Mouse (Mus musculus) WW6 (cell line): ENCODE data around the gene Hist3h2a.

ENCODE experiments used
- DNase-seq: peaks from one replicate; pipeline ENCODE4 v3.0.0-alpha.2; 2013; ENCODE audit warnings: low read depth, low spot score

Hist3h2a gene

DNA sequence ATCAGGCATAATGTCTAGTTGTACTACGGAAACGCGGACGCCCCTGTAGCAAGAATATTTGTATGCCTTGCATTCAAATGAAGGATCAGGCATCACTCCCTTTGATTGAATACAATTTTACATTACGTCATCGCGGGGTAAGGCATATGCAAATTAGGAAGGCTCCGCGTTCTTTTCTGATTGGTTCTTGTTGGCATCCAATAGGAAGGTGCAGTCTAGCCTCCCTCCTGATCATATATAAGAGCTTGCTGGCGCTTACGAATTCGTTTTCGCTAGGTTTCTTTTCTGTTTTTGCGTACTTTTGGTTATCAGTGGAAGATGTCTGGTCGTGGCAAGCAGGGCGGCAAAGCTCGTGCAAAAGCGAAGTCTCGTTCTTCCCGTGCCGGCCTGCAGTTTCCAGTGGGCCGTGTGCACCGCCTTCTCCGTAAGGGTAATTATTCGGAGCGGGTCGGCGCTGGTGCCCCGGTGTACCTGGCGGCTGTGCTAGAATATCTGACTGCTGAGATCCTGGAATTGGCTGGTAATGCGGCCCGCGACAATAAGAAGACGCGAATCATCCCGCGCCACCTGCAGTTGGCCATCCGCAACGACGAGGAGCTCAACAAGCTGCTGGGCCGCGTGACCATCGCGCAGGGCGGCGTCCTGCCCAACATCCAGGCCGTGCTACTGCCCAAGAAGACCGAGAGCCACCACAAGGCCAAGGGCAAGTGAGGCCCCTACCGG, at the start of gene Hist3h2a, which contains the start of gene Trim17:
Gene Hist3h2a (plus strand): TSS at position 266 of the 723 bp plus-strand sequence.
Gene Trim17 (plus strand): TSS at position 266 of the 723 bp plus-strand sequence.
- DNase-seq: peak; percentile 84

DNA sequence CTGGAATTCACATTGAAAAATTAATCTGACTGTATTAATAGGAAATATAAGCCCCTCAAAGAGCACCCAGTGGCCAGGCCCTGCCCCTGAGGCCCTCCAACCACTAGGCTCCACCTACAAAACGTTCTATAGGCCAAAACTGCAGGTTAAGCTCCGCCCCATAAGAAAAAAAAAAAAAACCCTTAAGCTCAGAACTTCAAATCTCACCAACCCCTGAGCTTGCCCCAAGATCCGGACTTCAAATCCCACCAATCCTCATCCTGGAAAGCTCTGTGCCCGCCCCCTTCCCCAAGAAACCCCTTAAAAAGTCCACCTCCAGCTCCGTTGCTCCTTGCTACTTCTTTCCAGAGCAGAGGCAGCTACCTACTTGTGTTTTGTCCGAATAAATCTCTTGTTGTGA, 49.6 kb upstream of the Hist3h2a start:
- no peak for DNase-seq

DNA sequence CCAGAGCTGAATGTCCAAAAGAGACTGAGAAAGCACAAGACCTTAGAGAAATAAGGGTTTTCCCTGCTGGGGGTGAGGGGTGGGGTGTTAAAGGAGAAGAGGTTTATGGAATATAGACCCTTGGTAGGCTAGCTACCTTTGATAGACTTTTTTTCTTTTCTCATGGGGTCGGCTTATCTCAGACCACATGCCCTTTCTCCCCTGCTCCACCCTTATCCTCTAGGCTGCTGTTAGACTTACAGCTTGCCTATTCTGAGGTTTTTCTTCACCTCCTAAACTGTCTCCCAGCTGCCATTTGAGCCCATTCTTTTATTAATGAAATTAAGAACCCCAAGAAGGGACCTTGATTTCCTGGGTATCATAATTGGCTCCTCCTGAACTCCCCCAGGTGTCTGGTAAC, 40.7 kb upstream of the Hist3h2a start:
- no peak for DNase-seq

DNA sequence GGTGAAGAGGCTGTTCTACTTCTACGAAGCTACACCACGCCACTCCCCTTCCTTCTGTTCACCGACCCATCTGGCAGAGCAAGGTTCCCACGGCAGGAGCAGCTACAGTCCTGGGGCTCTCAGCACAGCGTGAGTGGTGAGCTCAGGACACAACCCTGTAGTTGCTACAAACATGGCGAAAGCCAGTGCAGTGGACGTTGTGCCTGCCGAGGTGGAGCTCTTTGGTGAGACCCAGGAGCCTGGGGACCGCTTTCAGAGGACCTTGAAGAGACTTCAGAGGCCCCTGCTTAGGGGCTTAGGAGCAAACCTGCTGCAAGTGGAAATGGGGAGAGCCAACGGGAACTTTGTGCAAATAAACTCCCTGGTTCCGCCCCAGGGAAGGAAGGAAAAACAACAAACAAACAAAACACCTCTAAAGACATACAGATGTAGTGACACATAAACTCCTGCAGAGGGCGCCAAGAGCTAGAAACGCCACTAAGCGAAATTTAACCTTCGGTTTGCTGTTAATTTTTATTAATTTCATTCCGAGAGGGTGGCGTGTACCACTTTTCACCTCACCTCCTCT, 39.9 kb upstream of the Hist3h2a start:
- no peak for DNase-seq

DNA sequence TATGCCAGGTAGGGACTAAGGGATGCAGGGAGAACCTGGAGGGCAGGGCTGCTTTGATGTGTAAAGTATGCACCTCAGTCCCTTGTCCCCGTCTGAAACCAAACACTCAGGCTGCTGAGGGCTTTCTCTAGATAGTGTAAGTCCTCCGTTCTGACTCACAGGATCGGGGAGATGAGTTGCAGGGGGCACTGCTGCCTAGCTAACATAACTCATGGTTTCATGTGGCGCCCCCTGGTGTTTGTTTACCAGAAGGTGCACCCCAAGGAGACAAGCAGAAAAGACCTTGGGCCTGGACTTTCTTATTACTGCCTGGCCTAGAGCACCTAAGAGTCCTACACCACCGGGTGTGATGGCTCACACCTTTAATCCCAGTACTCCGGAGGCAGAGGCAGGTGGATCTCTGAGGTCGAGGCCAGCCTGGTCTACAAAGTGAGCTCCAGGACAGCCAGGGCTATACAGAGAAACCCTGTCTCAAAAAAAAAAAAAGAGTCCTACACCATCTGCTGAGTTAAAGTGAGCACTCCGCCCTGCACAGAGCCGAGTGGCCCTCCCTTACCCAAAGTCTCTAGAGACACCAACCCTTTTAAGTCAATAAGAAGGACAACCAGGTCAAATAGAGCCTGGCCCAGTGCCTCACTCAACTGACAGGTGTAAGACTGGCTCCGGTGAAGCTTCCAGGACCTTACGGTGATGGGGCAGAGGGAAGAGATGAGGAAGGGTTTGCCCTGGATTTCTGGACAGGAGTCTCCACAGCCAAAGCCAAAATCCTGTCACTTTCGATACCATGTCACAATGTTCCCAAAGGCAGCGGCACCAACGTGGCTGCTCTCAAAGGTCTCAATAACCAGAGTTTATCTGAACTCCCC, 37.4 kb upstream of the Hist3h2a start:
- DNase-seq: no peak

DNA sequence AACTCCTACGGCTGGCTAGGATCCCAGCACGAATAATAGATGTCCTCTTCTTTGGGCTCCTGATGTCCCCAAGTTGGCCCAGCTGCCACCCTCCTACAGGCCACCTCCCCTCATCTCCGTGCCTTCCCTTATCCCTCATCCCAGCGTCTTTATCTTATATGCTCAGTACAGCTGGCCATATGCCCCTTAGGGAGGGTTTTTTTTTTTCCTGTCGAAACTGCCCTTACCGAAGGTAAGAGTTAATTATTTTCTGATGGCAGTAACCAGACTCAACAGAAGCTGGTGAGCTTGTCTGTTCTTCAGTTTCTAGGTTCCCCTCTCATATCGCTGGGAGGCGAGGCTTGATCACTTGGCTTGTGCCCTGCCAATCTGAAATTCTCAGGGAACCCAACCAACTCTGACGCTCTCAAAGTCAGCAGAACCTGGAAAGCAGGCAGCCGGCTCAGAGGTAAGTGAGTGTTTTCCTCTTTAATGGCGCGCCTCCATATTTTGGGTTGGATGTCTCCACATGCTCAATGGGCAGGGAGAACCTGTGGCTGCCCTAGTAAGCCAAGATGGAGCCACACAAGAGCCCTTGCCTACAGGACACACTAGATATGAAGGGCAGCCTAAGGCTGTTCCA, 36.6 kb upstream of the Hist3h2a start, which contains the start of gene Btnl10:
Gene Btnl10 (plus strand): TSS at position 164 of the 622 bp plus-strand sequence.
- no peak for DNase-seq

DNA sequence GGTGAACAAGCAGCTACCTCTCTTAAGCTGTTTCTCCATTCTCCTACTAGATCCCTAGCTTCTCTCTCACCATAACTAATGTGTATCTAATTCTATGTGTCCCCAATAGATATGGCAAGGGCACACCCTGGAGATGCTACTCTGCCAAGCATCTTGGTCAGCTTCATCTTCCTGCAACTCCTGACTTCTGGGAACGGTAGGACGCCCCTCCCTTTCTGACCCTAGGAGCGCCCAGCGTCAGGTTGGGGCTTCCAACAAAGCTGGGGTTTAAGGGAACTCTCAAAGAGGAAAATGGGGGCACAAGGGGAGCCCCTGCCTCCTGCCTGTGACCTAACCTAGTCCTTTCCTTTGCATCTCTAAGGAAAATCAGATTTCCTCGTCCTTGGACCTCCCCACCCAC, 35.7 kb upstream of the Hist3h2a start:
- DNase-seq: no peak

DNA sequence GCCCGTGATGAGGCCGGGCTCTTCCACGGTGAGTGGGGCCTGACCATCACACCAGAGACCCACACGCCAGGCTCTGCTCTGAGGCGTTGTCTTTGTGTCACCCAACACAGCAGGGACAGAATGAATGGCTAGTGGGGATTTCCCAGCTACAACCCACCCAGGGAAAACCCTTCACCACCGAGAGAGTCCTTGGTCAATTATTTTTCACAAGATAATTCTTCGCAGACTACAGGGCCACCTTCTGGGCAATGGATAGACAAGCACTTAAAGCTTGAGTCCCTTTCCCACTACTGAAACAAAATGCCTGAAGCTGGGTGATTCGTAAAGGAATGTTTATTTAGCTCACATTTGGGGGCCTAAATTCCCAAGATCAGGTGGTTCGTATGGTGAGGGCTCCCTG, 32.1 kb upstream of the Hist3h2a start:
- DNase-seq: no peak

DNA sequence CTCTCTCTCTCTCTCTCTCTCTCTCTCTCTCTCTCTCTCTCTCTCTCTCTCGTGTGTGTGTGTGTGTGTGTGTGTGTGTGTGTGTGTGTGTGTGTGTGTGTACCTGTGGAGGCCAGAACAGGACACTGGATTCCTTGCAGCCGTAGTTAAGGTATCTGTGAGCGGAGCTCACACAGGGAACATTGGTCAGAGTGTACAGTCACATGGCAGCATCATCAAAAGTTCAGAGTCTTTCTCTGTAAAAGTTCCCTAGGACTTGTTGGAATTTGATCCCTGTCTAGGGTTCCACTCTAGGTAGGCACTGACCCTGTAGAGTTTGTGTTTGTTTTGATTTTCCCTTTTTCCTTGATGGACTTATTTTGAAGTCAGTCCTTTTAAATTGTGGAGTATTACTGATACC, 27.8 kb upstream of the Hist3h2a start:
- DNase-seq: no peak

DNA sequence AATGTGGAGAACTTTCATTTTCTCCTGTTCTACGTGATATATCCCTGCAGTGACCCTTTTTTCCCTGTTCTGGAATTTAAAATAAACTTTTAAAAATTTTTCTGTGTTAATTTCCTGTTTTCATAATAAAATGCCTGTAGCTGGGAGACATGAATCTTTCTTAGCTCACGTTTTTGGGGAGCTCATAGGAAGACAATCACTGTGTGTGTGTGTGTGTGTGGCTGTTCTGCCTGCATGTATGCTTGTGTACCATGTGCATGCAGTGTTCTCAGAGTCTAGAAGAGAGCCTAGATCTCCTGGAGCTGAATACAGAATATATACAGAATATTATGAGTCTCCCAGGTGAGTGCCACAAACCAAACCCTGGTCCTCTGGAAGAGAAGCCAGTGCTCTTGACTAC, 27.4 kb upstream of the Hist3h2a start:
- no peak for DNase-seq

DNA sequence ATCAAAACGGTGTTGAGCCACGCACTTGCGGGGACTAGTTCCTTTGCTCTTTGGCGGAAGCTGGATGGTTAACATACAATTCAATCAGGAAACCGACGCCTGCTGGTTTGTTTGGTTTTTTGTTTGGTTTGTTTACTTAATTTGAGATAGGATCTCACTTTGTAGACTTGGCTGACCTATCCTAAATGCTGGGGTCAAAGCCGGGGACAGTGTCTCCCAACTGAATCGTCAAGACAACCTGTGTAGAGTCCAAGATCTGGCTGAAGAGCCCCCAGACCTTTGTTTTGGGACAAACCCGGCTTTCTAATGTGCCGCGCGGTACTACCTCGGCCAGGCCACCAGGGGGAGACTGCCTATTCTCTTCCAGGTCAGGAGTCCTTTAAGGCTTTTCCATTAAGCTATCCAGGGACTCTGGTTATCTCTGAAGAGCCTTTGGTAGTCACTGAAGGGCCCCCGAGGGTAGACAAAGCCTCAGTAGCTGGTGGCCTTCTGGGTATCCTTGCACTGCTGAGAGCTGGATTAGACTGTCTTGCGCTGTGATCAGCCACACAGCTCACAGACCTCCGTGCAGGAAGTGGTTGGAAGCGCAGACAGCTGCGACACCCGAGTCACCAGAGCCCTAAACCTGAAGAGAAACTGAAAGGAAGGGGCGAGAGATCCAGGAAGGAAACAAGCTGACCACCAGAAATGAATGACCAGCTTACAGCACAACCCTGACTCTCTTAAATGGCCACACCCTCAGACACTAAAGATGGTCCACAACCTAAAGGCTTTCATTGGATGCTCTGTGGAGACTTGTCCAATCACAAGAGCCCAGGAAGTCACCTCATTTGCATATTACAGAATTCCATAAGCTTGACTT, 26.5 kb upstream of the Hist3h2a start:
- DNase-seq: no peak

DNA sequence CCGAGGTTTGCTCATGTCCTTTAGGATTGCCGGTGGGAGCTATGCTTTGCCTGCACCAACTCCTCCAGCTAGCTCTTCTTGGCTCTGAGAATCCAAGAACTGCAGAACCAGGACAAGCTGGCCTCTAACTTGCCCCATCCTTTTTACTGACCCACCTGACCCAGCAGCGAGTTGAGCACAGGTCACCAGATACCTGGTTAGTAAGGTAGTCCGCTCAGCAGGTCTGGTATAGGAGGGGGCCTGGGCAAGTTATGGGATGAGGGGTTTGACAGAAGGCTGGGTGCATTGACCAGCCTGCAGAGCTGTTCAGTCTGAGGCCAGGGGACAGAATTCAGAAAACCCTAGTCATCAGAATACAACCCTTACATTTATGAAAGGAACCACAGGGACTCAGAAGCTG, 25.4 kb upstream of the Hist3h2a start:
- no peak for DNase-seq

DNA sequence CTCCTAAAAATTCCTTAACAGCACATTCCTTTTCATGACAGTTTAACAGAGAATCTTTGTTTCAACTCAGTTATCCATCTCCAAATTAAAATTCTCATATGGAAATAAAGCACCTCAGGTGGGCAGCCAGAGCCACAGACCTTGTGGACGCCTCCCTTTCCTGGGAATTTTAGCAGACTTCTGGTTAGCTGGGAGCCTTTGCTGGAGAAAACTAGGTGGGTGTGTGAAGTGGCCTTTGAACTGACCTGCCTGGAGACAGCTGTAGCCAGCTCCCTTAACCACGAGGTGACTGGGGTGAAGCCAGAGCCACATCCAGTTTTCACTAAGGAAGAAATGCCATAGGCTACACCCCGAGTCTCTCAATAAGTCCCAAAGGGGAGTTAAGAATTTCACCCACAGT, 24.8 kb upstream of the Hist3h2a start:
- DNase-seq: no peak

DNA sequence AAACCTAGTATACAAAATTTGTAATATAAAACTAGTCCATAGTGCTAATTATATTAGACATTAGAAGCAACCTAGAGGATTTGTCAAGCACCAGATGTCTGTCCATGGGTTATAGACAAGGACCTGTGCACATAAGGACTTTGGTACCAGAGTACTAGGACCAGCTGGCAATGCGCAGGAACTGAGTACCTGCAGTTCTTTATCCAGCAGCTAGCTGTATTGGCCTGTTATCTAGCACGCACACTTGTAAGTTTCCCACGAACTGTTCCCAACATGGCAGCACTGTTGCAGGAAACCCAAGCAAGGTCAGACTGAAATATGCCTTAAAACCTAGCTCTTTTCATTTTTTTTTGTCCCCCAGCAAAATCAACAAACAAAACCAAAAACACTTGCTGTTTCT, 24.2 kb upstream of the Hist3h2a start:
- no peak for DNase-seq

DNA sequence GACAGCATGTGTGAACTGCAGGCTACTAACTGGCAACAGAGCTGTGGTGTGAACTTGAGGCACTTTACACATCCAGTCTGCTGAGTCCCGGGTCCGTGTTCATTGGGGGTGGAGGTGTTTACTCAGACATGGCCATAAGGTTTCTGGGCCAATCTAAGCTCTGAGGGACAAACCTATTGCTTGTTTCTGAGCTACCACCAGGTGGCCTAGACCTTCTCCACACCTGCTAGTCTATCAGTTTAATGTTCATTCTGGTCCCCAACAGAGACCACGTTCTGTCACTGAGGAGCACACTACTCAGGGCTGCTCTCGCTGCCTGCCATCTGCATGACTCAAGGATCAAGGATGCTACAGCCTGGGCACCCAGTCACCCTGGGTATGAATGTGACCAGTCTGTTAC, 22.9 kb upstream of the Hist3h2a start:
- DNase-seq: no peak

DNA sequence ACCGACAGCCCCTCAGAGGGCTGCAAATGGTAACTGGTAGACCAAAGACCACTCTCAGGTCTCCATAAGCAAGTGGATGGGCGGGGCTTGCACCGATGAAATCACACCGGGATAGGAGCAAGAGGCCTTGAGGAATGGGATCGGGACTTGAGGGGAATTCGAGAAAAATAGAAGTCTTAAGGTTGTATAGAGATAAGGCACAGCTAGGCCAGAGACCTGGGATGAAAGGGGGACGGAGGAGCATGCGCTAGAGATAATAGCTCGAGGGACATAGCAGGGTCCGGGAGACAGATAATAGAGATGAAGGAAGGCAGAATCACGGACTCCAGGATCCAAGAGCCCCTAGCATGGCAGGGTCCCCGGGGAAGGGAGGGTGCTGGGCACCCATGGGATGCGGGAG, 16.6 kb upstream of the Hist3h2a start:
- DNase-seq: no peak

DNA sequence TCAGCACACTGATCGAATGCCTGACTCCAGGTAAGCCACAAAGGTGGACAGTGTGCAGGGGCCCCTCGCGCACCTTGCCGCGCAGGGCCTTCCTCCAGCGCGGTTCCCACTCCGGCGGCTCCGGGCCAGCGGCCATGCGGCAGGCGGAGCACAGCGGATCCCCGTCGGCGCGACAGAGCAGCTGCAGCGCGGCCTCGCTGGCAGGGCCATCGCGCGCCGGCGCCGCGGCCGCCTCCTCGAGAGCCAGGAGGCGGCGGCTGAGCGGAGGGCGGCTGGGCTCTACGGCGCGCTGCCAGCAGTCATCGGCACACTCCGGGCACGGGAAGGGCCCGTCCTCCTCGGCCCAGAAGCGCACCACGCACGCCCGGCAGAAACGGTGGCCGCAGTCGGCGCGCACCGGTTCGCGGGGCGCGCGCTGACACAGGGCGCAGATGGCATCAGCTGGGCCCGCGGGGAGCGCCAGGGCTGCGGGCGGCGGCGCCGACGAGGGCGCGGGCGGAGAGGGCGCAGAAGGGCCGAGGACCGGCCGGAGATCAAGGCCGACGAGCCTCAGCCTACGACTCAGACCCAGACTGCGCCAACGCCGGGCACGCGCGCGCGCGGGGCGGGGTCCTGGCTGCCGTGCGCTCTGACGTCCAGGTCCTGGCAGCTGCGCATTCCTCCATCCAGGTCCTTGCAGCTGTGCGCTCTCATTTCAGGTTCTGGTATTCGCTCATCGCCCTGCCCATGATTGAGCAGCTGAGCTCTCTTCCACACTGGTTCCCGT, 16.0 kb upstream of the Hist3h2a start, which contains the start of gene Rnf187:
Gene Rnf187 (minus strand): TSS at position 595 of the 766 bp plus-strand sequence.
- DNase-seq: peak; percentile 88

DNA sequence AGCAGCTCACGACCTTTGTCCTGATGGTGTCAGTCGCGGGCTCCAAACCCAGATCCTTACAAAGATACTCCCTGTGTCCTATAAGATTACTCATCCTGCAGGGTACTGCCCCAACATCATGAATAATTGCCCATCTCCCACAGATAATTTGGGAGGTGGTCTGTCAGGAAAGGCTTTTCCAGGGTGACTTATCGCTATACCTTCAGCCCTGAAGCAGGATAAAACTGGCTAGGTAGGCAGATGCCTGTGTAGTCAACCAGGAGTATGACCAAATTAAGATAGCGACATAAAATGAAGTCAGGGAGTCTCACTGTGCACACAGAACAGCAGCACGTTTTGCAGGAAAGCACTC, 15.4 kb upstream of the Hist3h2a start:
- DNase-seq: no peak

DNA sequence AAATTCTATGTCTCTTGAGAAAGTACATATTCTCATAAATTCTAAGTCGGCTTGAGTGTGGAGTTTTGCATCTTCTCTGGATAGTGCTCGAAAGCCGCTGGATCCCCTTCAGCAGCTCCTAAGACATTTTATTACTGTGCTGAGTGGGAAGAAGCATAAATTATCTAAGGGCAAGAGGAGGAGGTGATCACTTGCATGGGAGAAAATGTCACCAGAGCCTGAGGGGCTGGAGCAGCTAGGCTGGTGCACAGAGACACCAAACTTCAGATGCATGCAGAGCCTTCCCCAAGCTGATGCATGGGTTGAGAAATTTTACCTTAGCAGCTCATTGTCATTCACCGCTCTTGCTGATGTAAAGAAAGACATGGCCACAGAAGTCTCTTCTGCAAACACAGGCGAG, 10.3 kb upstream of the Hist3h2a start:
- no peak for DNase-seq

DNA sequence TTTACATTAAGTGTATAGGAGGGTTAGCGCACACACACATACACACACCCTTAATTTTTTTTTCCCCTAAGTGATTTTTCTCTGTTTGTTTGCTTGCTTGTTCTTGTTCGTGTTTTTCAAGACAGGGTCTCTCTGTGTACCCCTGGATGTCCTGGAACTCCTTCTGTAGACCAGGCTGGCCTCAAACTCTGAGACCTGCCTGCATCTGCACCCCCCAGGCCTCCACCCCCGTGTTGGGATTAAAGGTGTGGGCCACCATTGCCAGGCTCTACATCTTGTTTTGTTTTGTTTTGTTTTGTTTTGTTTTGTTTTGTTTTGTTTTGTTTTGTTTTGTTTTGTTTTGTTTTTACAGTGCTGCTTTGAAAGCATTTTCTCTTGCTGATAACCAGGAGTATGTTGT, 7.2 kb upstream of the Hist3h2a start:
- no peak for DNase-seq
